Mouse (Mus musculus): ENCODE measurements around the gene Adk.
"Not testable (repeated sequence)": the region's sequence is repeated elsewhere in the genome, so short reads cannot be mapped to it uniquely, and the experiment has no call there.

The Adk gene

GRCm38 (mm10) chr14:21484693-21485092, 432.3 kb downstream of the Adk start:
- no peak for DNase-seq (ENCODE audit: extremely low spot score)

GRCm38 (mm10) chr14:21485961-21486520, 433.7 kb downstream of the Adk start:
- DNase-seq (ENCODE audit: extremely low spot score), result no peak

GRCm38 (mm10) chr14:21487135-21487534, 434.8 kb downstream of the Adk start:
- DNase-seq (ENCODE audit: extremely low spot score), result not testable (repeated sequence)

- DNase-seq (ENCODE audit: extremely low spot score), result not testable (repeated sequence)
Measured at GRCm38 (mm10) chr14:21488426-21489115, 436.2 kb downstream of the Adk start.

- DNase-seq (ENCODE audit: extremely low spot score), result no peak
Measured at GRCm38 (mm10) chr14:21489116-21489485, 436.7 kb downstream of the Adk start.

GRCm38 (mm10) chr14:21490141-21490540, 437.8 kb downstream of the Adk start:
- DNase-seq (ENCODE audit: extremely low spot score), result no peak

Measured in embryo, embryonic 9.5 days (tissue).